Mouse (Mus musculus): Measurements from ENCODE around the gene Gpc3. TPM values are rescaled to one million over a fixed set of nuclear protein-coding genes. Genes with fewer than 3 reads are reported as not detected.

Gpc3 gene
- total RNA-seq, 2 experiments from 2014 or later = not detected

Other genes starting within 250 kb of the Gpc3 start
- not detected in 2 replicates for gene Ccdc160, start 177.2 kb upstream of the Gpc3 start, total RNA-seq (2015; ENCODE audit: low replicate concordance)
- not detected in 2 replicates for gene Ccdc160, start 177.2 kb upstream of the Gpc3 start, total RNA-seq (2017; ENCODE audit: low replicate concordance)

Measured in erythroblast, adult 5-6 weeks (primary cell).